Mouse (Mus musculus) stomach, postnatal 0 days (tissue): ENCODE measurements around the gene Abca2. TPM values are rescaled to one million over a fixed set of nuclear protein-coding genes. Genes with fewer than 3 reads are reported as not detected.

Source experiments
- ATAC-seq: fragments of 200-750 bp; cut with Nextera tagmentation; 2 replicates; pipeline ENCODE4 v1.8.0; 2017; ENCODE audit not compliant: low FRiP score, low TSS enrichment
- DNase-seq: peaks from one replicate; pipeline ENCODE4 v3.0.0-alpha.2; 2016; ENCODE audit warnings: low spot score
- H3K27ac ChIP-seq: fragments of 300-500 bp; sonication (generic); replicated peaks from 2 replicates; pipeline ENCODE4 v1.5.1; 2014; ENCODE audit warnings: mild to moderate bottlenecking, control low read depth
- H3K27me3 ChIP-seq: fragments of 300-500 bp; sonication (generic); 2 replicates; pipeline ENCODE4 v1.6.1; 2014; ENCODE audit warnings: low read length; ENCODE audit not compliant: control insufficient read depth, insufficient read depth
- H3K36me3 ChIP-seq: fragments of 300-500 bp; sonication (generic); 2 replicates; pipeline ENCODE4 v1.6.1; 2014; ENCODE audit warnings: low read length, mixed read lengths; ENCODE audit not compliant: control insufficient read depth, insufficient read depth
- H3K4me1 ChIP-seq: fragments of 300-500 bp; sonication (generic); replicated peaks from 2 replicates; pipeline ENCODE4 v1.6.1; 2014; ENCODE audit warnings: antibody characterized with exemption; ENCODE audit not compliant: control insufficient read depth, insufficient read depth
- H3K4me2 ChIP-seq: fragments of 300-500 bp; sonication (generic); replicated peaks from 2 replicates; pipeline ENCODE4 v1.6.1; 2014; ENCODE audit warnings: low read depth, mild to moderate bottlenecking, control low read depth, moderate library complexity
- H3K4me3 ChIP-seq: fragments of 300-500 bp; sonication (generic); 2 replicates; pipeline ENCODE4 v1.5.1; 2014; ENCODE audit warnings: low read depth, low read length, control low read depth
- H3K9ac ChIP-seq: fragments of 300-500 bp; sonication (generic); 2 replicates; pipeline ENCODE4 v1.6.1; 2014; ENCODE audit warnings: mild to moderate bottlenecking, low read length, control low read depth, mixed read lengths
- H3K9me3 ChIP-seq: fragments of 300-500 bp; sonication (generic); 2 replicates; pipeline ENCODE4 v1.6.1; 2016; ENCODE audit warnings: low read length; ENCODE audit not compliant: control insufficient read depth
- CTCF ChIP-seq: IDR thresholded peaks from 2 replicates; pipeline ENCODE4 v1.5.1; 2016; ENCODE audit warnings: antibody characterized with exemption, low read depth, mild to moderate bottlenecking, moderate library complexity
- EP300 ChIP-seq: optimal IDR thresholded peaks from 2 replicates; pipeline ENCODE3; 2016; ENCODE audit warnings: antibody characterized with exemption
- WGBS: fragments of 180-500 bp; shearing (Covaris S2); extraction: QIAGEN DNeasy Blood & Tissue Kit; methylation state at CpG from one replicate; pipeline ENCODE4 v1.1.7; 2014; 5-methylcytosine and 5-hydroxymethylcytosine counted together
- polyA plus RNA-seq: library from polyadenylated mRNA; unstranded; fragments of >200 nt; fragmentation: Nextera tagmentation; extraction: Ambion mirVana; gene quantifications from 2 replicates; pipeline ENCODE4 v1.2.1, GENCODE M21; 2015

Gene Abca2
- polyA plus RNA-seq, 1 experiment from 2014 or later = 1.7 TPM

GRCm38 (mm10) chr2:25456205-25456953 lies 27.9 kb downstream of the Abca2 start, which contains the start of gene Clic3:
Gene Clic3 (plus strand): TSS chr2:25456838.
- TF ChIP-seq CTCF = 0 out of 2 replicates have a peak, but pooled peaks have one; percentile 8
- no peak for TF ChIP-seq EP300
- ATAC-seq = peak; percentile 58
- Histone ChIP-seq H3K9ac (0 out of 2 replicates have a peak within 1 kb of the TSS, but pooled peaks have one; percentile 18), H3K4me3 (no peak within 1 kb of the TSS; the same call in 1 of the 2 replicates), H3K27ac (peak within 1 kb of the TSS; percentile 83), H3K9me3 (no peaks in the 10 kb centered on the region), H3K36me3 (peaks cover 3% of the 10 kb centered on the region; the same call in 1 of the 2 replicates), H3K27me3 (no peaks in the 10 kb centered on the region), H3K4me2 (peak within 1 kb of the TSS; percentile 32), H3K4me1 (peaks cover 11% of the 10 kb centered on the region)
- 48% methylated on average over 14 of the region's 14 CpGs for WGBS
- peak; percentile 86 for DNase-seq

GRCm38 (mm10) chr2:25457022-25457896 lies 28.8 kb downstream of the Abca2 start:
- ATAC-seq (no peak), DNase-seq (no peak)
- Histone ChIP-seq H3K9ac (0 out of 2 replicates have a peak overlapping the region, but pooled peaks have one; percentile 18), H3K36me3 (peaks cover 3% of the 10 kb centered on the region; the same call in 1 of the 2 replicates), H3K27ac (peak overlapping the region; percentile 83), H3K27me3 (no peaks in the 10 kb centered on the region), H3K4me2 (peak overlapping the region; percentile 32), H3K4me1 (peaks cover 11% of the 10 kb centered on the region), H3K9me3 (no peaks in the 10 kb centered on the region), H3K4me3 (no peak overlapping the region; the same call in 1 of the 2 replicates)
- TF ChIP-seq CTCF (no peak), EP300 (no peak)
- WGBS = 72% methylated on average over 9 of the region's 9 CpGs

- TF ChIP-seq CTCF (peak; percentile 61), EP300 (no peak)
- H3K27ac ChIP-seq = peak overlapping the region; percentile 93
- 39% methylated on average over 5 of the region's 5 CpGs for WGBS
- H3K4me2 ChIP-seq = peak overlapping the region; percentile 0; the same call in 1 of the 2 replicates
- no peaks in the 10 kb centered on the region for H3K27me3 ChIP-seq
- H3K4me3 ChIP-seq = no peak overlapping the region
- ATAC-seq (peak; percentile 44), DNase-seq (peak; percentile 91)
- peaks cover 11% of the 10 kb centered on the region for H3K4me1 ChIP-seq
- H3K36me3 ChIP-seq = peaks cover 3% of the 10 kb centered on the region; the same call in 1 of the 2 replicates
- no peak overlapping the region for H3K9ac ChIP-seq
- H3K9me3 ChIP-seq = no peaks in the 10 kb centered on the region
Measured at GRCm38 (mm10) chr2:25458911-25459310, 30.4 kb downstream of the Abca2 start.

- TF ChIP-seq CTCF (no peak), EP300 (no peak)
- Histone ChIP-seq H3K4me2 (peak overlapping the region; percentile 81), H3K36me3 (peaks cover 3% of the 10 kb centered on the region; the same call in 1 of the 2 replicates), H3K4me1 (peaks cover 11% of the 10 kb centered on the region), H3K9ac (peak overlapping the region; percentile 76), H3K4me3 (peak overlapping the region; percentile 67), H3K27me3 (no peaks in the 10 kb centered on the region), H3K27ac (peak overlapping the region; percentile 93), H3K9me3 (no peaks in the 10 kb centered on the region)
- DNase-seq = no peak
- ATAC-seq = peak; percentile 2; the same call in 1 of the 2 replicates
- 27% methylated on average over 5 of the region's 5 CpGs for WGBS
Measured at GRCm38 (mm10) chr2:25460135-25460534, 31.6 kb downstream of the Abca2 start.

- H3K4me3 ChIP-seq = peak within 1 kb of the TSS; percentile 67
- DNase-seq (peak; percentile 97), ATAC-seq (peak; percentile 87)
- WGBS = under 1% methylated on average over 48 of the region's 48 CpGs
- peak within 1 kb of the TSS; percentile 93 for H3K27ac ChIP-seq
- TF ChIP-seq CTCF = no peak
- TF ChIP-seq EP300 = no peak
- H3K4me1 ChIP-seq = peaks cover 11% of the 10 kb centered on the region
- no peaks in the 10 kb centered on the region for H3K27me3 ChIP-seq
- H3K9ac ChIP-seq = peak within 1 kb of the TSS; percentile 76
- no peaks in the 10 kb centered on the region for H3K9me3 ChIP-seq
- peaks cover 3% of the 10 kb centered on the region; the same call in 1 of the 2 replicates for H3K36me3 ChIP-seq
- peak within 1 kb of the TSS; percentile 81 for H3K4me2 ChIP-seq
Measured at GRCm38 (mm10) chr2:25460551-25461309, 32.2 kb downstream of the Abca2 start, which contains the start of gene Paxx. Gene Paxx (minus strand): TSS chr2:25461094.
